Mouse (Mus musculus) liver, adult 2 months (tissue): ENCODE results near the gene Dhrs9. TPM values are rescaled to one million over a fixed set of nuclear protein-coding genes. Genes with fewer than 3 reads are reported as not detected.

Experiments used
- DNase-seq: peaks from one replicate; pipeline ENCODE4 v3.0.0-alpha.2; 2011; ENCODE audit warnings: low read depth, low spot score; ENCODE audit errors: extremely low read depth
- H3K27ac ChIP-seq: fragments of 200-500 bp; replicated peaks from 2 replicates; pipeline ENCODE4 v1.5.1; 2012; ENCODE audit warnings: low read depth, mild to moderate bottlenecking, control low read depth, inconsistent platforms, low read length; ENCODE audit not compliant: insufficient read depth
- H3K27me3 ChIP-seq: fragments of 200-500 bp; 2 replicates; pipeline ENCODE4 v1.6.1; 2012; ENCODE audit warnings: mild to moderate bottlenecking, moderate library complexity, low read length, inconsistent platforms; ENCODE audit not compliant: control insufficient read depth, insufficient read depth
- H3K36me3 ChIP-seq: fragments of 200-500 bp; 2 replicates; pipeline ENCODE4 v1.6.1; 2012; ENCODE audit warnings: low read length, inconsistent platforms; ENCODE audit not compliant: control insufficient read depth, insufficient read depth
- H3K4me1 ChIP-seq: fragments of 200-500 bp; 2 replicates; pipeline ENCODE4 v1.6.1; 2011; ENCODE audit warnings: low read length; ENCODE audit not compliant: control insufficient read depth, insufficient read depth
- H3K4me3 ChIP-seq: fragments of 200-500 bp; 2 replicates; pipeline ENCODE4 v1.5.1; 2011; ENCODE audit warnings: low read depth, mild to moderate bottlenecking, control low read depth, low read length, moderate library complexity; ENCODE audit not compliant: insufficient read depth
- H3K79me2 ChIP-seq: fragments of 200-500 bp; 2 replicates; pipeline ENCODE4 v1.6.1; 2012; ENCODE audit warnings: inconsistent platforms, mild to moderate bottlenecking, low read length, moderate library complexity; ENCODE audit not compliant: control insufficient read depth, insufficient read depth
- H3K9ac ChIP-seq: fragments of 200-500 bp; 2 replicates; pipeline ENCODE4 v1.6.1; 2012; ENCODE audit warnings: low read depth, mild to moderate bottlenecking, control low read depth, inconsistent platforms, low read length
- CTCF ChIP-seq: fragments of 200-500 bp; IDR thresholded peaks from 2 replicates; pipeline ENCODE4 v1.5.1; 2011; ENCODE audit warnings: low read depth, low read length, control low read depth
- POLR2A ChIP-seq: fragments of 200-500 bp; IDR thresholded peaks from 2 replicates; pipeline ENCODE4 v1.6.1; 2011; ENCODE audit warnings: low read length, control low read depth; ENCODE audit not compliant: insufficient read depth; ENCODE audit errors: extremely low read depth
- WGBS: fragments of 180-500 bp; shearing (Covaris S2); methylation state at CpG from one replicate; pipeline ENCODE4 v1.1.7; 2018; 5-methylcytosine and 5-hydroxymethylcytosine counted together
- polyA plus RNA-seq: library from polyadenylated mRNA; depleted of rRNA; stranded (reverse); fragments of >200 nt; gene quantifications from 2 replicates; pipeline ENCODE4 v1.2.3, GENCODE M21; 2012; rRNA removed
- total RNA-seq: library from RNA; depleted of rRNA; stranded (reverse); fragments of >200 nt; gene quantifications from 2 replicates; pipeline ENCODE4 v1.2.3, GENCODE M21; 2014; rRNA removed

Gene Dhrs9
- total and polyA plus RNA-seq, 2 experiments, result 0.65 to 1.5 TPM

DNA sequence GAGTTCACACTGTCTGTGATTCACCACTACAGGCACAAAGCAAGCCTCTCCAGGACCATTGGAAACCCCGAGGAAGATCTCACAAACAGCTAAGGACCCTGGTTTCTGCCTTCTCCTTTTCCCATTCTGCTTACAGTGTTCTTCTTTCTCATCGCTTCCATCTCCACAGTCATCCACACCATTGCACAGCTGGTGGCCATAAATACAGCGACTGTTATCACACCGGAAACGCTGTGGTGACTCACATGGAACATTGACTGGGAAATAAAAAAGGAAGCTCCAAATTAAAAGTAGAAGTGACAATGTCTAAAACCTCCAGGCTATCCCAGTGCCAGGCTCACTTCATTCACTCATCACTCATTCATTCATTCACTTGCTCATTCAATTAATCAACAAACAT, 70.9 kb downstream of the Dhrs9 start:
- no peaks in the 10 kb centered on the region for H3K36me3 ChIP-seq
- H3K79me2 ChIP-seq, result no peaks in the 10 kb centered on the region
- WGBS, result 86% methylated on average over 5 of the region's 5 CpGs
- no peak overlapping the region for H3K9ac ChIP-seq
- TF ChIP-seq POLR2A (no peak), CTCF (no peak)
- no peak for DNase-seq
- no peaks in the 10 kb centered on the region for H3K27me3 ChIP-seq
- no peak overlapping the region for H3K27ac ChIP-seq
- no peaks in the 10 kb centered on the region for H3K4me1 ChIP-seq
- H3K4me3 ChIP-seq, result no peak overlapping the region

Other genes with a start within 250 kb of the Dhrs9 start
- 19.8 and 38.1 TPM in 2 replicates for gene Nostrin, start 244.6 kb upstream of the Dhrs9 start, total RNA-seq
- gene Nostrin, start 244.6 kb upstream of the Dhrs9 start, polyA plus RNA-seq, result 2.4 and 3.2 TPM in 2 replicates
- 3.5 and 6.4 TPM in 2 replicates for gene Spc25, start 174.3 kb upstream of the Dhrs9 start, total RNA-seq
- gene Spc25, start 174.3 kb upstream of the Dhrs9 start, polyA plus RNA-seq, result 0.81 and 2.2 TPM in 2 replicates
- gene G6pc2, start 169.4 kb upstream of the Dhrs9 start, total RNA-seq, result not detected in 2 replicates
- gene G6pc2, start 169.4 kb upstream of the Dhrs9 start, polyA plus RNA-seq, result not detected in 2 replicates
- gene Abcb11, start 37.8 kb upstream of the Dhrs9 start, total RNA-seq, result 597 and 649 TPM in 2 replicates
- 209 and 226 TPM in 2 replicates for gene Abcb11, start 37.8 kb upstream of the Dhrs9 start, polyA plus RNA-seq
- gene Lrp2, start 205.6 kb downstream of the Dhrs9 start, total RNA-seq, result 0.09 and 0.20 TPM in 2 replicates
- gene Lrp2, start 205.6 kb downstream of the Dhrs9 start, polyA plus RNA-seq, result 0.02 and 0.04 TPM in 2 replicates